Mouse (Mus musculus) lung, adult 2 months (tissue): ENCODE measurements at regions not wholly inside any gene's neighbourhood (a gene's known extent, or its start where the extent isn't known, plus 50 kb on each side); places are given as distances from the start of the nearest gene placed in this dataset.

Experiments used
- CTCF ChIP-seq: fragments of 200-500 bp; IDR thresholded peaks from 2 replicates; pipeline ENCODE4 v1.5.1; 2011; ENCODE audit warnings: mild to moderate bottlenecking, low read length, control low read depth; ENCODE audit not compliant: insufficient read depth
- POLR2A ChIP-seq: fragments of 200-500 bp; IDR thresholded peaks from 2 replicates; pipeline ENCODE4 v1.6.1; 2011; ENCODE audit warnings: low read depth, mild to moderate bottlenecking, control low read depth, low read length, borderline replicate concordance; ENCODE audit errors: extremely low read depth

DNA sequence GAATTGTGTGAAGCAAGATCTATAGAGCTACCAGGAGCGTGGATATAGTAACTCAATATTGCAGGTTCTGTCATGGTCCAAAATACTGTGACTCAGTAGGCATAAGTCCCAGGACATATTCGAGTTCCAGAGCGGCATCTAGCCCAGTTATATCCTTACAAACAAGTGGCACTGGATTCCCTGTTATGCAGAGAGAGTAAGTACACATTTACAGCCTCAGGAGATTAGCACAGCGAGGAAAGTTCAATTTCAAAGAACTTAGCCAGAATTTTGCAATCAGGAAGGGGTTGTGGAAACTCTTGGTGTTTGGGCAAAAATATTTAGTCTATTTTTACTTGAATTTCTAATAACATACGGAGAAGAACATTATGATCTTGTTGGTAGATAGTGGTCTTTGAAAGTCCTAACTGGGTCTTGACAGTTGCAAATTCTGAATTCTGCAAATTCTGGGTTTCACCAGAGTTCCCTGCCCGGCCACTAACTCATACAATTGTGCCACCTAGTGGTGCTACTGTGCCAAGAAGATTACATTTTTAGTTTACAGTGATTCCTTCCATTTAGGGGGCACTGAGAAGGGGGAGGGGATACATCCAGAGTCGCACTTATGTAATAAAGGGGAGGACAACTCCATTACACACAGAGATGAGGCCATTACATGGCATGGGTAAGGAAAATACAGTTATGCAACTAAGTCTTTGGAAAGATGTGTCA lies 54.7 kb upstream of the Chrdl1 start:
- no peak for TF ChIP-seq CTCF
- no peak for TF ChIP-seq POLR2A
